Mouse (Mus musculus): ENCODE measurements around the gene Nol9. TPM values are rescaled to one million over a fixed set of nuclear protein-coding genes. Genes with fewer than 3 reads are reported as not detected.
A peak's percentile ranks its signal among the peaks of the same experiment; 100 is the strongest.

Gene Nol9
- total and polyA plus RNA-seq, 3 experiments = 80.3 to 114 (median 80.9) TPM

DNA sequence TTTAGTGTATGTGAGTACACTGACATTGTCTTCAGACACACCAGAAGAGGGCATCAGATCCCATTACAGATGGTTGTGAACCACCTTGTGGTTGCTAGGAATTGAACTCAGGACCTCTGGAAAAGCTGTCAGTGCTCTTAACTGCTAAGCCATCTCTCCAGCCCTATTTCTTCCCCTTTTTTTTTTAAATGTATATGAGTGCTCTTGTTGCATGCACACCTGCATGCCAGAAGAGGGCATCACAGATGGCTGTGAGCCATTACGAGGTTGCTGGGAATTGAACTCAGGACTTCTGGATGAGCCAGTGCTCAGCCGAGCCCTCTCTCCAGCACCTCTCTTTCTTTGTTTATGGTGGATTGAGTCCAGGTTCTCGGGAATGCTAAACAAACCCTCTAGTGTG is 70.4 kb downstream of the Nol9 start:
- Histone ChIP-seq H3K27ac (ENCODE audit: control insufficient read depth, low read depth, low read length) (no peak overlapping the region), H3K36me3 (ENCODE audit: control insufficient read depth in 1 of 2, insufficient read depth in 2 of 2, low read length in 2 of 2) (peaks cover 0 to 10% of the 10 kb centered on the region in 2 experiments; a peak in 3 of 4 replicates), H3K9me3 (replicated peaks; ENCODE audit: insufficient read depth, low read length) (no peaks in the 10 kb centered on the region), H3K27me3 (ENCODE audit: control insufficient read depth in 1 of 2, insufficient read depth in 2 of 2, low read length in 2 of 2) (no peaks in the 10 kb centered on the region), H3K79me2 (ENCODE audit: control insufficient read depth, insufficient read depth, low read length, poor library complexity) (no peaks in the 10 kb centered on the region), H3K4me3 (ENCODE audit: control insufficient read depth in 1 of 2, insufficient read depth in 1 of 2, low read depth in 2 of 2, low read length in 2 of 2) (no peak overlapping the region), H3K4me1 (ENCODE audit: control insufficient read depth in 1 of 2, insufficient read depth in 2 of 2, low read length in 2 of 2) (peaks cover 7 to 9% of the 10 kb centered on the region in 2 experiments), H3K9ac (ENCODE audit: control insufficient read depth, low read depth, low read length, poor library complexity, severe bottlenecking) (no peak overlapping the region)
- TF ChIP-seq ZNF384 (IDR thresholded peaks at IDR 0.05; ENCODE audit: low read depth, low read length) (peak; percentile 78), GABPA (IDR thresholded peaks at IDR 0.05; ENCODE audit: low read depth, low read length) (no peak), POLR2AphosphoS2 (IDR thresholded peaks at IDR 0.05; ENCODE audit: low read length) (no peak), HCFC1 (IDR thresholded peaks at IDR 0.05; ENCODE audit: low read depth, low read length) (no peak), NRF1 (IDR thresholded peaks at IDR 0.05; ENCODE audit: insufficient read depth, low read depth, low read length, poor library complexity, severe bottlenecking) (no peak), CTCF (IDR thresholded peaks at IDR 0.05 in 2 of 3, conservative IDR thresholded peaks at IDR 0.05 in 1 of 3; ENCODE audit: control insufficient read depth in 1 of 3, insufficient read depth in 1 of 3, low read depth in 2 of 3, low read length in 3 of 3, poor library complexity in 1 of 3, severe bottlenecking in 1 of 3) (peak; percentile 24 to 40 (median 32); a peak in 4 of 6 replicates), POLR2A (IDR thresholded peaks at IDR 0.05; ENCODE audit: control insufficient read depth in 1 of 2, insufficient read depth in 1 of 2, low read depth in 1 of 2, low read length in 2 of 2, poor library complexity in 1 of 2) (no peak), TBP (IDR thresholded peaks at IDR 0.05; ENCODE audit: low read depth, low read length) (peak; percentile 95)
- peak; percentile 58 for DNase-seq (ENCODE audit: low read depth, low spot score)

DNA sequence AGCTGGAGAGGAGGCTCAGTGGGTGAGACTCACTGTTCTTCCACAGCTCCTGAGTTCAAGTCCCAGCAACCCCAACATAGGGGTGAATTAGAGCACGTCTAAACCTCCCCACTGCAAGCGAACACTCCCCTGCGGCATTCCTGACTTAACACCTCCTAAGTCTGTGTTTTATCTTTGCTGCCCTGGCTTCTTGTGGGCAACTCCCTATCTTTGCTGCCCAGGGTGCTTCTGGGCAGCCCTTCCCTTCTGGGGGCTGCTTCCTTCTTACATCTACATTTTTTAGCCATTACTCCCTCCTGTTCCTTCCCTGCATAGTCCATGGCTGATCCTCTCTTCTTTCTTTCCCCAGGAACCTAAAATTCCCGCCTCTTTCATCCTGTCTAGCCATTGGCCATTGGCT is 71.6 kb downstream of the Nol9 start:
- H3K9me3 ChIP-seq (replicated peaks; ENCODE audit: insufficient read depth, low read length) = no peaks in the 10 kb centered on the region
- H3K36me3 ChIP-seq (ENCODE audit: control insufficient read depth in 1 of 2, insufficient read depth in 2 of 2, low read length in 2 of 2) = peaks cover 0 to 10% of the 10 kb centered on the region in 2 experiments; a peak in 3 of 4 replicates
- H3K9ac ChIP-seq (ENCODE audit: control insufficient read depth, low read depth, low read length, poor library complexity, severe bottlenecking) = no peak overlapping the region
- no peaks in the 10 kb centered on the region for H3K79me2 ChIP-seq (ENCODE audit: control insufficient read depth, insufficient read depth, low read length, poor library complexity)
- peaks cover 7 to 9% of the 10 kb centered on the region in 2 experiments for H3K4me1 ChIP-seq (ENCODE audit: control insufficient read depth in 1 of 2, insufficient read depth in 2 of 2, low read length in 2 of 2)
- no peak overlapping the region for H3K27ac ChIP-seq (ENCODE audit: control insufficient read depth, low read depth, low read length)
- no peak overlapping the region for H3K4me3 ChIP-seq (ENCODE audit: control insufficient read depth in 1 of 2, insufficient read depth in 1 of 2, low read depth in 2 of 2, low read length in 2 of 2)
- DNase-seq (ENCODE audit: low read depth, low spot score) = peak; percentile 57
- TF ChIP-seq ELF1 (IDR thresholded peaks at IDR 0.05; ENCODE audit: low read depth, low read length) (0 out of 2 replicates have a peak, but pooled peaks have one; percentile 9), EP300 (IDR thresholded peaks at IDR 0.05; ENCODE audit: low read depth in 1 of 2, low read length in 2 of 2) (peak; percentile 74 to 82), USF1 (IDR thresholded peaks at IDR 0.05; ENCODE audit: low read depth, low read length) (no peak), TAL1 (IDR thresholded peaks at IDR 0.05; ENCODE audit: low read length) (peak; percentile 85), MAX (IDR thresholded peaks at IDR 0.05; ENCODE audit: low read length) (no peak), RCOR1 (IDR thresholded peaks at IDR 0.05; ENCODE audit: low read depth, low read length) (peak; percentile 44; the same call in 1 of the 2 replicates), TCF12 (IDR thresholded peaks at IDR 0.05; ENCODE audit: low read depth, low read length) (peak; percentile 78), GATA1 (IDR thresholded peaks at IDR 0.05; ENCODE audit: low read depth, low read length) (peak; percentile 64; the same call in 1 of the 2 replicates), ZNF384 (IDR thresholded peaks at IDR 0.05; ENCODE audit: low read depth, low read length) (no peak)
- no peaks in the 10 kb centered on the region for H3K27me3 ChIP-seq (ENCODE audit: control insufficient read depth in 1 of 2, insufficient read depth in 2 of 2, low read length in 2 of 2)

Other genes starting within 250 kb of the Nol9 start
- 23.5 and 28.2 TPM in 2 replicates for gene Camta1, start 177.4 kb upstream of the Nol9 start, total RNA-seq (2012; rRNA removed)
- gene Camta1, start 177.4 kb upstream of the Nol9 start, polyA plus RNA-seq (2012; ENCODE audit: insufficient read depth in 1 of 2, insufficient read length in 2 of 2, low read depth in 1 of 2, low replicate concordance in 2 of 2, missing spikeins in 1 of 2) = 10 to 100 TPM in 1 of 2 experiments, not detected in 1; 87.5 TPM
- 109 and 128 TPM in 2 replicates for gene Dnajc11, start 105.6 kb upstream of the Nol9 start, total RNA-seq (2012; rRNA removed)
- 100 to 1,000 TPM; 157 to 278 TPM for gene Dnajc11, start 105.6 kb upstream of the Nol9 start, polyA plus RNA-seq (2012; ENCODE audit: insufficient read depth in 1 of 2, insufficient read length in 2 of 2, low read depth in 1 of 2, low replicate concordance in 2 of 2, missing spikeins in 1 of 2)
- gene Thap3, start 50.3 kb upstream of the Nol9 start, total RNA-seq (2012; rRNA removed) = 12.0 and 13.7 TPM in 2 replicates
- 10 to 100 TPM in 1 of 2 experiments, not detected in 1; 17.2 TPM for gene Thap3, start 50.3 kb upstream of the Nol9 start, polyA plus RNA-seq (2012; ENCODE audit: insufficient read depth in 1 of 2, insufficient read length in 2 of 2, low read depth in 1 of 2, low replicate concordance in 2 of 2, missing spikeins in 1 of 2)
- gene Phf13, start 43.1 kb upstream of the Nol9 start, total RNA-seq (2012; rRNA removed) = 2.0 and 3.2 TPM in 2 replicates
- gene Phf13, start 43.1 kb upstream of the Nol9 start, polyA plus RNA-seq (2012; ENCODE audit: insufficient read depth in 1 of 2, insufficient read length in 2 of 2, low read depth in 1 of 2, low replicate concordance in 2 of 2, missing spikeins in 1 of 2) = 1 to 10 TPM in 1 of 2 experiments, not detected in 1; 6.6 TPM
- 17.5 and 18.0 TPM in 2 replicates for gene Klhl21, start 30.5 kb upstream of the Nol9 start, total RNA-seq (2012; rRNA removed)
- 10 to 100 TPM in 1 of 2 experiments, not detected in 1; 22.5 TPM for gene Klhl21, start 30.5 kb upstream of the Nol9 start, polyA plus RNA-seq (2012; ENCODE audit: insufficient read depth in 1 of 2, insufficient read length in 2 of 2, low read depth in 1 of 2, low replicate concordance in 2 of 2, missing spikeins in 1 of 2)
- gene Zbtb48, start 11.7 kb upstream of the Nol9 start, total RNA-seq (2012; rRNA removed) = 9.4 and 12.1 TPM in 2 replicates
- 10 to 100 TPM in 1 of 2 experiments, not detected in 1; 21.4 TPM for gene Zbtb48, start 11.7 kb upstream of the Nol9 start, polyA plus RNA-seq (2012; ENCODE audit: insufficient read depth in 1 of 2, insufficient read length in 2 of 2, low read depth in 1 of 2, low replicate concordance in 2 of 2, missing spikeins in 1 of 2)
- 0.12 TPM in 1 of 2 replicates, not detected in the other for gene Tas1r1, start 753 bp upstream of the Nol9 start, total RNA-seq (2012; rRNA removed)
- under 1 TPM in 1 of 2 experiments, not detected in 1; 0.21 TPM for gene Tas1r1, start 753 bp upstream of the Nol9 start, polyA plus RNA-seq (2012; ENCODE audit: insufficient read depth in 1 of 2, insufficient read length in 2 of 2, low read depth in 1 of 2, low replicate concordance in 2 of 2, missing spikeins in 1 of 2)
- gene Plekhg5, start 33.2 kb downstream of the Nol9 start, total RNA-seq (2012; rRNA removed) = 9.6 and 10.8 TPM in 2 replicates
- gene Plekhg5, start 33.2 kb downstream of the Nol9 start, polyA plus RNA-seq (2012; ENCODE audit: insufficient read depth in 1 of 2, insufficient read length in 2 of 2, low read depth in 1 of 2, low replicate concordance in 2 of 2, missing spikeins in 1 of 2) = 10 to 100 TPM in 1 of 2 experiments, not detected in 1; 19.6 TPM
- gene Tnfrsf25, start 76.6 kb downstream of the Nol9 start, total RNA-seq (2012; rRNA removed) = 0.49 and 1.1 TPM in 2 replicates
- under 1 TPM in 1 of 2 experiments, not detected in 1; 0.97 TPM for gene Tnfrsf25, start 76.6 kb downstream of the Nol9 start, polyA plus RNA-seq (2012; ENCODE audit: insufficient read depth in 1 of 2, insufficient read length in 2 of 2, low read depth in 1 of 2, low replicate concordance in 2 of 2, missing spikeins in 1 of 2)
- gene Espn, start 113.0 kb downstream of the Nol9 start, total RNA-seq (2012; rRNA removed) = 4.5 and 5.0 TPM in 2 replicates
- 10 to 100 TPM in 1 of 2 experiments, not detected in 1; 19.6 TPM for gene Espn, start 113.0 kb downstream of the Nol9 start, polyA plus RNA-seq (2012; ENCODE audit: insufficient read depth in 1 of 2, insufficient read length in 2 of 2, low read depth in 1 of 2, low replicate concordance in 2 of 2, missing spikeins in 1 of 2)
- gene Hes2, start 119.5 kb downstream of the Nol9 start, total RNA-seq (2012; rRNA removed) = 0.20 TPM in 1 of 2 replicates, not detected in the other
- gene Hes2, start 119.5 kb downstream of the Nol9 start, polyA plus RNA-seq (2012; ENCODE audit: insufficient read depth in 1 of 2, insufficient read length in 2 of 2, low read depth in 1 of 2, low replicate concordance in 2 of 2, missing spikeins in 1 of 2) = under 1 TPM in 1 of 2 experiments, not detected in 1; 0.28 TPM
- 81.8 and 92.7 TPM in 2 replicates for gene Acot7, start 138.8 kb downstream of the Nol9 start, total RNA-seq (2012; rRNA removed)
- gene Acot7, start 138.8 kb downstream of the Nol9 start, polyA plus RNA-seq (2012; ENCODE audit: insufficient read depth in 1 of 2, insufficient read length in 2 of 2, low read depth in 1 of 2, low replicate concordance in 2 of 2, missing spikeins in 1 of 2) = 100 to 1,000 TPM in 1 of 2 experiments, not detected in 1; 127 TPM
- not detected in 2 replicates for gene Gpr153, start 234.9 kb downstream of the Nol9 start, total RNA-seq (2012; rRNA removed)
- gene Gpr153, start 234.9 kb downstream of the Nol9 start, polyA plus RNA-seq (2012; ENCODE audit: insufficient read depth in 1 of 2, insufficient read length in 2 of 2, low read depth in 1 of 2, low replicate concordance in 2 of 2, missing spikeins in 1 of 2) = under 1 TPM in 1 of 2 experiments, not detected in 1; 0.08 TPM

All from MEL (cell line).